12 mouse cellular contexts compared by ENCODE assay signal in the genomic region with DNA sequence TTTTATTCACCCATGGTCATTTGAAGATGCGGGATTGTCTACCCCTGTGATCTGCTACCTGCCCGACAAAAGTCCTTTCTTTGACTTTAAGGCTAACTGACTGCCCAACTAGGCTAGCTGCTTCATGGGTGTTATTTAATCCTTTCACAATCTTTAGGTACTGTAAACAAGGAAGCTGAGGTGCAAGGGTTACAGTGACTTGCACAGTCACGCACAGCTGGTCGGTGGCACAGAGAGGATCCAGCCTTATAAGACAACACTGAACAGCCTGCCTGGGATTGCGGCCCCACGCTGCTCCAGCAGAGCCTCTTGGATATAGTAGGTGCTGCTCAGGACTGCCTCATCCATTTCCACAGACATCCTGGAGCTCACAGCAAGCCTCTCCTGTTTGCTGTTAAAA. TPM values are rescaled to one million over a fixed set of nuclear protein-coding genes. Genes with fewer than 3 reads are reported as not detected.
A peak's percentile ranks its signal among the peaks of the same experiment; 100 is the strongest.
DNase-seq lines count a peak whose midpoint lies in the region; ATAC-seq and TF ChIP-seq lines count a peak whose summit lies in the region.
"Had no signal": no experiment of that assay in that cellular context is flagged by ENCODE, and none has a peak within 500 bp of the region (broad histone marks: within the 10 kb centered on the region; RNA-seq: fewer than 3 reads in every experiment).

No protein-coding gene starts in this region.

- H3K9me3 ChIP-seq in heart, embryonic 13.5 days: no peaks in the 10 kb centered on the region
- H3K9me3 ChIP-seq in midbrain, embryonic 13.5 days: no peaks in the 10 kb centered on the region
- H3K9me3 ChIP-seq in midbrain, postnatal 0 days (ENCODE audit: low read length): no peaks in the 10 kb centered on the region

- H3K4me3 ChIP-seq in heart, embryonic 13.5 days: peak overlapping the region; percentile 83
- no peak overlapping the region for H3K4me3 ChIP-seq in midbrain, embryonic 13.5 days (replicated peaks)
- H3K4me3 ChIP-seq in midbrain, postnatal 0 days (ENCODE audit: low read depth, low read length): no peak overlapping the region
- H3K4me3 ChIP-seq in small intestine, adult 2 months (ENCODE audit: low read depth, low read length): no peak overlapping the region

- H3K4me1 ChIP-seq in heart, embryonic 13.5 days: peaks cover 63% of the 10 kb centered on the region
- H3K4me1 ChIP-seq in midbrain, embryonic 13.5 days (replicated peaks): peaks cover 57% of the 10 kb centered on the region
- H3K4me1 ChIP-seq in midbrain, postnatal 0 days (ENCODE audit: insufficient read depth, low read length): peaks cover 29% of the 10 kb centered on the region
- H3K4me1 ChIP-seq in small intestine, adult 2 months (ENCODE audit: control insufficient read depth, insufficient read depth, insufficient read length, low read length): peaks cover 28% of the 10 kb centered on the region; the same call in 1 of the 2 replicates

- WGBS in heart, embryonic 13.5 days: 60% methylated on average over 6 of the region's 6 CpGs
- 90% methylated on average over 6 of the region's 6 CpGs for WGBS in midbrain, embryonic 13.5 days
- WGBS in midbrain, postnatal 0 days: 88% methylated on average over 6 of the region's 6 CpGs
- WGBS in small intestine, adult 2 months: 36% methylated on average over 6 of the region's 6 CpGs

- peak overlapping the region; percentile 79 for H3K27ac ChIP-seq in heart, embryonic 13.5 days (replicated peaks)
- no peak overlapping the region for H3K27ac ChIP-seq in midbrain, embryonic 13.5 days
- H3K27ac ChIP-seq in midbrain, postnatal 0 days (ENCODE audit: low read depth, low read length): no peak overlapping the region
- H3K27ac ChIP-seq in small intestine, adult 2 months (ENCODE audit: insufficient read depth, low read depth, low read length): peak overlapping the region; percentile 36; the same call in 1 of the 2 replicates
- H3K27ac ChIP-seq: macrophage had no signal

- H3K27me3 ChIP-seq in heart, embryonic 13.5 days (replicated peaks): no peaks in the 10 kb centered on the region
- H3K27me3 ChIP-seq in midbrain, embryonic 13.5 days: no peaks in the 10 kb centered on the region
- no peaks in the 10 kb centered on the region for H3K27me3 ChIP-seq in midbrain, postnatal 0 days (ENCODE audit: insufficient read depth, low read length)
- no peaks in the 10 kb centered on the region for H3K27me3 ChIP-seq in small intestine, adult 2 months (ENCODE audit: control insufficient read depth, insufficient read depth, low read length)

- DNase-seq in heart, adult 9 months (ENCODE audit: low spot score in 2 of 2): no peak
- no peak for DNase-seq in midbrain, postnatal 0 days (ENCODE audit: low spot score)
- peak; percentile 40 for DNase-seq in liver
- DNase-seq in ovary, postnatal 14 days (ENCODE audit: low spot score): no peak
- no peak for DNase-seq in left cerebral cortex, postnatal 14 days (ENCODE audit: low spot score in 2 of 2)
- DNase-seq: cerebellum, postnatal 14 days; layer of hippocampus, postnatal 36 days; right cerebral cortex, adult 18-20 months had no signal

- intact Hi-C loops in left cerebral cortex, postnatal 14 days (cut with DNase I): no loop called here

- H3K36me3 ChIP-seq in heart, embryonic 13.5 days: peaks cover 11% of the 10 kb centered on the region; the same call in 1 of the 2 replicates
- no peaks in the 10 kb centered on the region; the same call in 1 of the 2 replicates for H3K36me3 ChIP-seq in midbrain, embryonic 13.5 days
- H3K36me3 ChIP-seq in midbrain, postnatal 0 days (ENCODE audit: insufficient read depth, low read length): no peaks in the 10 kb centered on the region
- H3K36me3 ChIP-seq in small intestine, adult 2 months (ENCODE audit: control insufficient read depth, insufficient read depth, low read length): 0 out of 2 replicates have a peak, but pooled peaks cover 2% of the 10 kb centered on the region

- H3K4me2 ChIP-seq in heart, embryonic 13.5 days: peak overlapping the region; percentile 95
- peak overlapping the region; percentile 88; the same call in 1 of the 2 replicates for H3K4me2 ChIP-seq in midbrain, embryonic 13.5 days (replicated peaks)
- H3K4me2 ChIP-seq in midbrain, postnatal 0 days (ENCODE audit: low read depth, low read length, poor library complexity, severe bottlenecking): no peak overlapping the region

- no peak for TF ChIP-seq POLR2A in small intestine, adult 2 months (IDR thresholded peaks at IDR 0.05; ENCODE audit: low read depth, low read length)

- peak overlapping the region; percentile 98 for H3K9ac ChIP-seq in heart, embryonic 13.5 days
- H3K9ac ChIP-seq in midbrain, embryonic 13.5 days (replicated peaks): peak overlapping the region; percentile 96; the same call in 1 of the 2 replicates
- no peak overlapping the region for H3K9ac ChIP-seq in midbrain, postnatal 0 days (replicated peaks; ENCODE audit: low read length, poor library complexity, severe bottlenecking)

- no peak for TF ChIP-seq CTCF in midbrain, postnatal 0 days (IDR thresholded peaks at IDR 0.05)
- no peak for TF ChIP-seq CTCF in small intestine, adult 2 months (IDR thresholded peaks at IDR 0.05; ENCODE audit: extremely low read depth, insufficient read length, insufficient replicate concordance, low read depth, low read length)

- ATAC-seq in heart, embryonic 13.5 days (ENCODE audit: extremely low read depth, insufficient number of reproducible peaks, low FRiP score, low TSS enrichment): no peak
- no peak for ATAC-seq in midbrain, embryonic 13.5 days
- ATAC-seq in midbrain, postnatal 0 days (ENCODE audit: low FRiP score): no peak

RNA-seq across cellular contexts. Expression of a gene that starts 4.6 kb away (rescaled TPM):
- polyA plus RNA-seq in heart, embryonic 13.5 days (2015; fragmentation: Nextera tagmentation; extraction: Ambion mirVana): 19.8 and 20.4 TPM in 2 replicates
- polyA plus RNA-seq in midbrain, embryonic 13.5 days (2015; fragmentation: Nextera tagmentation; extraction: Ambion mirVana): 18.4 and 20.6 TPM in 2 replicates
- total RNA-seq in midbrain, postnatal 0 days (2014; rRNA removed): 58.7 and 59.6 TPM in 2 replicates
- polyA plus RNA-seq in midbrain, postnatal 0 days (2015; fragmentation: Nextera tagmentation; extraction: Ambion mirVana): 16.8 and 17.7 TPM in 2 replicates
- 9.5 and 14.2 TPM in 2 replicates for polyA plus RNA-seq in small intestine, adult 2 months (2012; rRNA removed)
- total RNA-seq in left cerebral cortex, postnatal 14 days (2021): 10 to 100 TPM; 56.1 to 66.2 TPM

RNA-seq across cellular contexts. Expression of a gene that starts 7.5 kb away (rescaled TPM):
- 27.0 and 29.5 TPM in 2 replicates for polyA plus RNA-seq in heart, embryonic 13.5 days (2015; fragmentation: Nextera tagmentation; extraction: Ambion mirVana)
- polyA plus RNA-seq in midbrain, embryonic 13.5 days (2015; fragmentation: Nextera tagmentation; extraction: Ambion mirVana): 42.6 and 49.1 TPM in 2 replicates
- 76.1 and 99.3 TPM in 2 replicates for total RNA-seq in midbrain, postnatal 0 days (2014; rRNA removed)
- polyA plus RNA-seq in midbrain, postnatal 0 days (2015; fragmentation: Nextera tagmentation; extraction: Ambion mirVana): 40.0 and 41.6 TPM in 2 replicates
- polyA plus RNA-seq in small intestine, adult 2 months (2012; rRNA removed): 18.6 and 34.9 TPM in 2 replicates
- total RNA-seq in left cerebral cortex, postnatal 14 days (2021): 10 to 100 TPM; 44.1 to 44.7 TPM

RNA-seq across cellular contexts. Expression of a gene that starts 12.5 kb away (rescaled TPM):
- polyA plus RNA-seq in heart, embryonic 13.5 days (2015; fragmentation: Nextera tagmentation; extraction: Ambion mirVana): 199 and 240 TPM in 2 replicates
- 254 and 260 TPM in 2 replicates for polyA plus RNA-seq in midbrain, embryonic 13.5 days (2015; fragmentation: Nextera tagmentation; extraction: Ambion mirVana)
- 161 and 180 TPM in 2 replicates for total RNA-seq in midbrain, postnatal 0 days (2014; rRNA removed)
- polyA plus RNA-seq in midbrain, postnatal 0 days (2015; fragmentation: Nextera tagmentation; extraction: Ambion mirVana): 229 and 230 TPM in 2 replicates
- polyA plus RNA-seq in small intestine, adult 2 months (2012; rRNA removed): 13.8 and 21.7 TPM in 2 replicates
- 10 to 100 TPM; 97.8 to 99.7 TPM for total RNA-seq in left cerebral cortex, postnatal 14 days (2021)

RNA-seq across cellular contexts. Expression of a gene that starts 24.1 kb away (rescaled TPM):
- 41.3 and 47.8 TPM in 2 replicates for polyA plus RNA-seq in heart, embryonic 13.5 days (2015; fragmentation: Nextera tagmentation; extraction: Ambion mirVana)
- 92.4 and 94.9 TPM in 2 replicates for polyA plus RNA-seq in midbrain, embryonic 13.5 days (2015; fragmentation: Nextera tagmentation; extraction: Ambion mirVana)
- total RNA-seq in midbrain, postnatal 0 days (2014; rRNA removed): 56.9 and 72.5 TPM in 2 replicates
- polyA plus RNA-seq in midbrain, postnatal 0 days (2015; fragmentation: Nextera tagmentation; extraction: Ambion mirVana): 99.2 and 101 TPM in 2 replicates
- polyA plus RNA-seq in small intestine, adult 2 months (2012; rRNA removed): 3.1 and 5.6 TPM in 2 replicates
- total RNA-seq in left cerebral cortex, postnatal 14 days (2021): 10 to 100 TPM; 65.3 to 69.2 TPM

RNA-seq across cellular contexts. Expression of a gene that starts 24.4 kb away (rescaled TPM):
- polyA plus RNA-seq in heart, embryonic 13.5 days (2015; fragmentation: Nextera tagmentation; extraction: Ambion mirVana): 0.65 and 1.1 TPM in 2 replicates
- polyA plus RNA-seq in midbrain, embryonic 13.5 days (2015; fragmentation: Nextera tagmentation; extraction: Ambion mirVana): 6.8 and 6.9 TPM in 2 replicates
- 12.1 and 18.1 TPM in 2 replicates for total RNA-seq in midbrain, postnatal 0 days (2014; rRNA removed)
- 2.2 and 2.8 TPM in 2 replicates for polyA plus RNA-seq in midbrain, postnatal 0 days (2015; fragmentation: Nextera tagmentation; extraction: Ambion mirVana)
- polyA plus RNA-seq in small intestine, adult 2 months (2012; rRNA removed): 0.06 and 0.25 TPM in 2 replicates
- 10 to 100 TPM in 1 of 2 experiments, 1 to 10 TPM in 1; 7.0 to 12.4 TPM for total RNA-seq in left cerebral cortex, postnatal 14 days (2021)

Comparison
In these comparisons a context has a peak if more than half of its experiments do, and no peak if none do; other contexts are left out.
1. H3K27ac ChIP-seq: peak in heart, embryonic 13.5 days (single experiment) and small intestine, adult 2 months (single experiment); none in midbrain, embryonic 13.5 days (single experiment) and midbrain, postnatal 0 days (single experiment).